Mouse (Mus musculus) C2C12 (cell line): ENCODE measurements at regions not wholly inside any gene's neighbourhood (a gene's known extent, or its start where the extent isn't known, plus 50 kb on each side); places are given as distances from the start of the nearest gene placed in this dataset.

Experiments used
- H3K27me3 ChIP-seq: one replicate; pipeline ENCODE4 v1.6.1; 2011; ENCODE audit not compliant: control insufficient read depth, insufficient read depth, insufficient read length
- H3K36me3 ChIP-seq: one replicate; pipeline ENCODE4 v1.6.1; 2011; ENCODE audit not compliant: control insufficient read depth, insufficient read depth
- H3K4me3 ChIP-seq: one replicate; pipeline ENCODE4 v1.5.1; 2011; ENCODE audit warnings: mild to moderate bottlenecking, control low read depth; ENCODE audit not compliant: poor library complexity, insufficient read depth, severe bottlenecking
- H3K79me2 ChIP-seq: one replicate; pipeline ENCODE4 v1.6.1; 2011; ENCODE audit not compliant: control insufficient read depth, insufficient read depth
- H3K79me3 ChIP-seq: one replicate; pipeline ENCODE4 v1.6.1; 2011; ENCODE audit warnings: low read depth, control low read depth
- H3ac ChIP-seq: one replicate; pipeline ENCODE3; 2011; ENCODE audit warnings: low read depth; ENCODE audit not compliant: control insufficient read depth, insufficient read length
- CEBPB ChIP-seq: IDR thresholded peaks from one replicate; pipeline ENCODE4 v1.6.1; 2011; ENCODE audit warnings: low read depth, mild to moderate bottlenecking, control low read depth, moderate library complexity
- CTCF ChIP-seq: IDR thresholded peaks from one replicate; pipeline ENCODE4 v1.5.1; 2011; ENCODE audit not compliant: control insufficient read depth, insufficient read depth, insufficient read length
- FOSL1 ChIP-seq: IDR thresholded peaks from one replicate; pipeline ENCODE4 v1.8.0; 2011; ENCODE audit warnings: mild to moderate bottlenecking, low read length; ENCODE audit not compliant: poor library complexity, insufficient read depth, severe bottlenecking
- MAX ChIP-seq: IDR thresholded peaks from one replicate; pipeline ENCODE4 v1.6.1; 2011; ENCODE audit warnings: mild to moderate bottlenecking, control low read depth
- MYOD1 ChIP-seq: IDR thresholded peaks from one replicate; pipeline ENCODE4 v1.6.1; 2011; ENCODE audit warnings: low read depth; ENCODE audit not compliant: control insufficient read depth, insufficient read length
- MYOG ChIP-seq: IDR thresholded peaks from one replicate; pipeline ENCODE4 v1.6.1; 2011; ENCODE audit not compliant: control insufficient read depth, insufficient read length; ENCODE audit errors: extremely low read depth
- USF1 ChIP-seq: IDR thresholded peaks from one replicate; pipeline ENCODE4 v1.6.1; 2011; ENCODE audit warnings: low read depth, mild to moderate bottlenecking, control low read depth, moderate library complexity

GRCm38 (mm10) chr11:111450811-111451494, 385.0 kb downstream of the Kcnj2 start:
- Histone ChIP-seq H3K79me2 (no peaks in the 10 kb centered on the region), H3K79me3 (no peaks in the 10 kb centered on the region)
- no peak for TF ChIP-seq USF1
- no peak for TF ChIP-seq MAX

GRCm38 (mm10) chr11:111460046-111460445, 394.1 kb downstream of the Kcnj2 start:
- TF ChIP-seq CEBPB = no peak
- TF ChIP-seq MYOG = no peak
- TF ChIP-seq FOSL1 = no peak
- no peak for TF ChIP-seq MAX
- TF ChIP-seq CTCF = no peak
- no peak for TF ChIP-seq USF1
- no peak for TF ChIP-seq MYOD1
- no peaks in the 10 kb centered on the region for H3K79me2 ChIP-seq

More at GRCm38 (mm10) chr11:111450811-111451494, 385.0 kb downstream of the Kcnj2 start:
- no peaks in the 10 kb centered on the region for H3K36me3 ChIP-seq
- H3ac ChIP-seq = no peak overlapping the region
- no peak overlapping the region for H3K4me3 ChIP-seq
- H3K27me3 ChIP-seq = no peaks in the 10 kb centered on the region

GRCm38 (mm10) chr11:111484981-111485380, 419.0 kb downstream of the Kcnj2 start:
- H3K36me3 ChIP-seq = no peaks in the 10 kb centered on the region
- H3ac ChIP-seq = no peak overlapping the region
- H3K27me3 ChIP-seq = no peaks in the 10 kb centered on the region
- no peak overlapping the region for H3K4me3 ChIP-seq
- no peak for TF ChIP-seq MAX
- TF ChIP-seq USF1 = no peak
- TF ChIP-seq CEBPB = no peak
- no peak for TF ChIP-seq FOSL1
- no peak for TF ChIP-seq MYOD1
- TF ChIP-seq MYOG = no peak
- no peak for TF ChIP-seq CTCF
- H3K79me3 ChIP-seq = no peaks in the 10 kb centered on the region
- H3K79me2 ChIP-seq = no peaks in the 10 kb centered on the region

More at GRCm38 (mm10) chr11:111460046-111460445, 394.1 kb downstream of the Kcnj2 start:
- H3ac ChIP-seq = no peak overlapping the region
- no peaks in the 10 kb centered on the region for H3K36me3 ChIP-seq
- H3K4me3 ChIP-seq = no peak overlapping the region
- no peaks in the 10 kb centered on the region for H3K79me3 ChIP-seq
- H3K27me3 ChIP-seq = no peaks in the 10 kb centered on the region

DNA sequence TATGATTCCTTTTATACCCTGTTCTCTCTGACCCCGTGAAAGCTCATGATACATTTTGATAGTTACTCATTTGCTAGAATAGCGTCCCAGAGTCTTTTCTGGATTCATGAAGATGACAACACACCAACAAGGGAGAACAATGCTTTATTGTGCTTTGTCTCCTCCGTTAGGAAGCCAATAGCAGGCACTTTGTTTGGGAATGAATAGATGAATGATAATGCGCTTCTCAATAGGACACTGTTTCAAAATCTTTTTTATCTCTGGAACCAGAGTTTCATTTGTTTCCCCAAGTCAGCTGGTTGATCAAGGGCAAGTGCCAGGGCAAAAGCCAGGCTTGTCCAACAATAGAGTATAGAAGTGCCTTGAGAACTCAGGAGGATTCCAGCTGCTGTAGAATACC, 446.5 kb downstream of the Kcnj2 start:
- H3K36me3 ChIP-seq = no peaks in the 10 kb centered on the region
- no peak for TF ChIP-seq CTCF
- no peak for TF ChIP-seq MYOD1
- no peak for TF ChIP-seq USF1
- TF ChIP-seq MAX = no peak
- TF ChIP-seq FOSL1 = no peak
- no peak for TF ChIP-seq MYOG
- TF ChIP-seq CEBPB = no peak
- no peaks in the 10 kb centered on the region for H3K79me3 ChIP-seq
- H3K27me3 ChIP-seq = no peaks in the 10 kb centered on the region
- H3ac ChIP-seq = no peak overlapping the region
- H3K79me2 ChIP-seq = no peaks in the 10 kb centered on the region
- H3K4me3 ChIP-seq = no peak overlapping the region

DNA sequence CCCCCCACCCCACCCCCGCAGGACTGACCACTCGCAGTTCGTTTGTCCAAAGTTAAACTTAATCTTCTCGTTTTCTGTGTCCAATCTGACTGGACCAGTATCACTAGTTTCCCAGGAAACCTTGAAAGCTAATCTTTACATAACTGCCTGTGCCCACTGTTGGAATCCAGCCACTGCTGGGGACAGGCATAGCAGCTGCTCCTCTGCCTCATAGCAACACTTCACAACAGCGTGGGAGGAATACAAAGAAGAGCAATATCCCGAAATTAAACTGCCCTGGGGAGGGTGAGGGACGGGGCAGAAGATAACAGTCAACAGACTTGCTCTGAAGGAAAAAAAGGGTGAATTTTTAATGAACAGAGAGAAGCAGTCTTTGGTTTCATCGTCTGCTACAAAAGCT, 456.8 kb downstream of the Kcnj2 start:
- H3K79me2 ChIP-seq = no peaks in the 10 kb centered on the region
- TF ChIP-seq CEBPB = no peak
- H3K27me3 ChIP-seq = no peaks in the 10 kb centered on the region
- H3K79me3 ChIP-seq = no peaks in the 10 kb centered on the region
- H3ac ChIP-seq = no peak overlapping the region
- H3K4me3 ChIP-seq = no peak overlapping the region
- H3K36me3 ChIP-seq = no peaks in the 10 kb centered on the region

- H3K79me3 ChIP-seq = no peaks in the 10 kb centered on the region
- H3K4me3 ChIP-seq = no peak overlapping the region
- no peaks in the 10 kb centered on the region for H3K27me3 ChIP-seq
- H3K79me2 ChIP-seq = no peaks in the 10 kb centered on the region
- TF ChIP-seq MYOG (no peak), CTCF (peak; percentile 74)
- no peaks in the 10 kb centered on the region for H3K36me3 ChIP-seq
- H3ac ChIP-seq = no peak overlapping the region
Measured at GRCm38 (mm10) chr11:111523465-111523864, 457.5 kb downstream of the Kcnj2 start.
